Mouse (Mus musculus): Measurements from ENCODE around the gene Coasy.
"Not testable (repeated sequence)": the region's sequence is repeated elsewhere in the genome, so short reads cannot be mapped to it uniquely, and the experiment has no call there.

DNA sequence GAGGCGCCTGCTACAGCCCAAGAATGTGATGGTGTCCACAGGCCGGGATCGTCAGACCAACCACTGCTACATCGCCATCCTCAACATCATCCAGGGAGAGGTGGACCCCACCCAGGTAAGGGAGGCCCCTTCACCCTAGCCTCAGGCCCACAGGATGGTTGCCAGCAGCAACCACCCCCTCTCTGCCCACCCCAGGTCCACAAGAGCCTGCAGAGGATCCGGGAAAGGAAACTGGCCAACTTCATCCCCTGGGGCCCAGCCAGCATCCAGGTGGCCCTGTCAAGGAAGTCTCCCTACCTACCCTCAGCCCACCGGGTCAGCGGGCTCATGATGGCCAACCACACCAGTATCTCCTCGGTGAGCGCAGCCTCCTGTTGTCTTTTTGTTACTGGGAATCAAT, 42.6 kb downstream of the Coasy start:
- not testable (repeated sequence) for TF ChIP-seq POLR2A (IDR thresholded peaks at IDR 0.05; ENCODE audit: borderline replicate concordance, extremely low read depth, low read depth, low read length); CTCF (IDR thresholded peaks at IDR 0.05; ENCODE audit: insufficient read depth, low read length)

Measured in lung, adult 2 months (tissue).